Mouse (Mus musculus): ENCODE measurements around the gene Xrcc5.

Gene Xrcc5

GRCm38 (mm10) chr1:72399720-72400401 is 92.6 kb downstream of the Xrcc5 start:
- DNase-seq = no peak

DNA sequence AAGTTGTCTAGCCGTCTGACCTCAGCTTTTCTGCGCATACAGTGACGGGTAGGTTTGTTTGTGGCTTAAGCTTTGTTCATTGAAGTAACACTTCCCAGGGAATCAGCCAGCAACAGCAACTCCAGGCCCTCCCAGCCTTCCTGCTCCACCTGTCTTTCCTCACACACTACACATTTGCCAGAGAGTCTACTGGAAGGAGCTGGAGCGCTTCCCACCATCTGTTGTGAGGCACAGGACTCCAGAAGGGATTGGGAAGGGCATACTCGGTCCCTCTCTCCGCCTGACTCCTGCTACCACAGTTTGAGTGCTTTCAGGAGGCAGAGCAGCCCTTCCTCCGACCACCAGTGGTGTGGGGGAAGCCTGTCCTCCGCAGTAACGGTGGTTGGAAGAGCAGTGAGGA is 93.4 kb downstream of the Xrcc5 start:
- no peak for DNase-seq

DNA sequence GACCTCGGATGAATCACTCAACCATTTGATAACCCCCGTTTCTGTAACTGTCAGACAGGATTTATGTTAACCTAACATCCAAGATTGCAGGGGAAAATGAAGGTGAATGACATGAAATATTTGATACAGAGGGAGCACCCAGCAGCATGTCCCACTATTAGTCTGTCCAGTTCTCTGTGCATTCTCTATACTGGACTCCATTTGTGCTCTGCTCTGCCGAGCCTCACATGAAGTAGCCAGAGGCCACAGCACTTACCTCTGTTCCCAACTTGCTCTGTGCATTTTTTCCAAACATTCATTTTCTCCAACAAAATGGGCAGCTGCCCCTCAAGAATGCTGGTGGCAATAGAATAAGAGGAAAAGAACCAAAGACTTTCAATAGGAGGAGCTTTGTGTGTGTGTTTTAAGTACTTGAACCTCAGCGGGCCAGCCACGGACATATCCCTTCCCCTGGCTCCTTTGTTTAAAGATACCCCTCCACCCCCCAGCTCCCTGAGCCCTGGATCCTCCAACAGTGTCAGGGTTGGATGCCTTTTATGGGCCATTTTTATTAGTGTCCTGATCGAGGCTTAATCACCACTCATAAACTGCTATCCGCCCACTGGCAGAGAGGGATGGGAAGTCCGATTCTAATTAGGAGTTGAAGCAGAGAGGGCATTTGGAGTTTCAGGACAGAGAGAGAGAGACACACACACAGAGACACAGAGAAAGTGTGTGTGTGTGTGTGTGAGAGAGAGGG is 94.3 kb downstream of the Xrcc5 start:
- no peak for DNase-seq

- DNase-seq = no peak
These were observed 99.4 kb downstream of the Xrcc5 start for GRCm38 (mm10) chr1:72406505-72407079.

- DNase-seq = no peak
These were observed 102.7 kb downstream of the Xrcc5 start for GRCm38 (mm10) chr1:72409936-72410335.

GRCm38 (mm10) chr1:72411108-72411507 is 103.9 kb downstream of the Xrcc5 start:
- no peak for DNase-seq

DNA sequence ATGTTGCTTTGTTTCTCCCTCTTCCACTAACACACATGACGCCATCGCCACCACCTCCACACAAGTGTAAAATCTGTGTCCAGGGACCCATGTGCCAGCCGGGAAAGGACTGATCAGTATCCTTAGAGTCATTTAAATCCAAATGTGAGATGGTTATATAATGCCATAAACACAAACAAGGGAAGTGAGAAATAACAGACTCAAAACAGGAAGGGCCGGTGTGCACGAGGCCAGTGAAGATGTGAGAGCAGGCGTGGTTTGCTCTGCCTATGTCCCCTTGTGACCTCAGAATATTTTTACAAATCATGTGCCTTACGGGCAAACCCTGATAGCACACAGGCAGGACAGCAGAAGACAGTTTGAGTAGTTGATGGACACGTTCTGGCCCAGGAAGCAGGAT is 106.0 kb downstream of the Xrcc5 start:
- DNase-seq = no peak

DNA sequence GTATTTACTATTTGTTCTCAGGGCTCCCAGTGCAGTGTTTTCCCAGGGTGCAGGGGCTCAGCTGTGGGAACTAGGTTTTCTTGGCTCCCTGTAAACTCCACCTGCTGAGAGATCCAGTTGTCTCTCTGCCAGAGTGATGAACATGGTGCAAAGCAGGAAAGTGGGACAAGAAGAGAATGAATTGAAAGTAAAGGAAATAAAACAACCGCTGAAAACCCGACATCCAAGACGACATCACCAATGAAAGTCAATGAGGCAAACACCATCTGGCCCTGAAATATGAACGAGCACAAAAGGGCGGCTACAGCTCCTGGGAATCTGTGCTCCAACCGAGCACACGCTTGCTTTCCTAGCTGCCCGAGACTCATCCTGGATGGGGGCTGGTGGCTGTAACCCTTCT is 106.9 kb downstream of the Xrcc5 start:
- peak; percentile 43 for DNase-seq

- DNase-seq = peak; percentile 54
These were observed 107.5 kb downstream of the Xrcc5 start for GRCm38 (mm10) chr1:72414561-72415253.

DNA sequence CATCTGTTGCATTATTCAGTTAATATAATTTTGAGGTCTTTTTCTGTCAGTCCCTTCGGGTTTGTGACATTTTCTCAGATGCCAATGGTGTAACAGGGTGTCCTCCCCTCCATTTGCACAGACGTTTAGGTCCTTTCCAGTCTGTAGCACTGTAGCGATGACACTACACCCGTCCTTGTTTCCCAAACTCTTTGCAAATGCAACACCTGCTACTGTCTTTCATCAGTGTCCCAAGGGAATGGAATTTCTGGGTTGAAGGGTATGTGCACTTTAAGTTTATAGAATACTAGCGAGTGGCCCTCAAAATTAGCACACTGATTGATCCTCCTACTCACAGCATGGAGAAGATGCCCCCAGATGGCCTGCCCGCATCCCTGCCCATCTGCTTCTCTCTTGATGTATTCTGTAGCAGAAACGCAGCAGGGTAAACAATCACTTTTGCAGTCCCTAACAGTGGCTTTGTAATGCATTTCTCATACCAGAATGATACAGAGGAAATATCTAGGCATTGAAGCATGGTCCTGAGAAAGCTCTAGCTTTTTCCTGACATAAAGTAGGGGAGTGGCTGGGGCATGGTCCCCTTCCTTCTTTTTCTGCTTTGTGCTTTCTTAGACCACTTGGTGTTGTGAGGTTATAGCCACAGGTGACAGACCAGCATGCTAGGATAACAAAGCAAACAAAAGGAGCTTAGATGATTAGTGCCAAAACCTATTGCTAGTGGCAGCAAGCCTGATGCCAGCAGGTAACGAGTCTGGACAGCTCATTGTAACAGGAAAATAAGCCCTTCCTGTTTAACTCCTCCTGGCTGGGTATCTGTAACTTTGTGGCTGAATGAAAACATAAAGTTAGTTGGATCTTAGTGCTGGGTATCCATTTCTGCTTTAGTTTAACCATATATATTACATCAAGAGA is 111.8 kb downstream of the Xrcc5 start:
- DNase-seq = no peak

- DNase-seq = no peak
These were observed 113.0 kb downstream of the Xrcc5 start for GRCm38 (mm10) chr1:72420220-72420619.

- no peak for DNase-seq
These were observed 114.9 kb downstream of the Xrcc5 start for GRCm38 (mm10) chr1:72422121-72422520.

DNA sequence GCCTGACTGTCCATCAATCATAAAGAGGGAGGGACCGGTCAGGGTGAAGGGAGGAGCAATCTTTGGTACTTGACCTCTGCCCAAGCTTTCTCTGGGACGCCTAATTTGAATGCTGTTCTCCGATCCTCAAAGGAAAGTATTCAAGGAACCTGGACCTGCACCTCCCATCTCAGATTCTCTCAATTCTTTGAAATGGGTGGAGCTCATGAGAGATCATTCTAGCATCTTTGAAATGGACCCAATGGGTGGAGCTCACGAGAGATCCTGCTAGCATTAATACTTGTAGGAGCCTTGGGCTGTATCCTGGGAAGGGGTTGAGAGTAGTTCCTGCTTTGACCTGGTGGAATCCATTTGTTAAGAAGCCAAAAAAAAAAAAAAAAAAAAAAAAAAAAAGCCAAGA is 119.2 kb downstream of the Xrcc5 start:
- no peak for DNase-seq

- DNase-seq = no peak
These were observed 121.3 kb downstream of the Xrcc5 start for GRCm38 (mm10) chr1:72428526-72428925.

GRCm38 (mm10) chr1:72429107-72429807 is 122.0 kb downstream of the Xrcc5 start:
- no peak for DNase-seq

DNA sequence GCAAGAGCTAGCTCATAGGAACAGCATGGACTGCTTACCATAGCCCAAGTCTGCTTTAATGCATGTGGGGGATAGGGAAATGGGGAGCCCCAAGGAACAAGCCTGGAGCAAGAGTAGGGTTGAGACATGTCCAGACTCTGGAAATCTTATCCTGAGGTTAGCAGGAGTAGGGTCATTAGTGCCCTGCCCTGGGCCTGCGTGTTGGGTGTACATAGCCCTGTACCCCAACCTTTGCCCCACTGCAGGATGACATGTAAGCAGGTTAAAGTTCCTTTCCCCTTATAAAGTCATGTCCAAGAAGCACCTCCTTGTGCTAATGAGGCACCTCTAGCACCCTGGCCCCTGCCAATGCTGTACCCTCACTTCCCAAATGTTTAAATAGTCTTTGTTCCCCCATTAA is 125.4 kb downstream of the Xrcc5 start:
- no peak for DNase-seq

GRCm38 (mm10) chr1:72434510-72434909 is 127.3 kb downstream of the Xrcc5 start:
- DNase-seq = no peak

GRCm38 (mm10) chr1:72436967-72437366 is 129.7 kb downstream of the Xrcc5 start:
- DNase-seq = no peak

- no peak for DNase-seq
These were observed 131.9 kb downstream of the Xrcc5 start for GRCm38 (mm10) chr1:72439146-72439545.

DNA sequence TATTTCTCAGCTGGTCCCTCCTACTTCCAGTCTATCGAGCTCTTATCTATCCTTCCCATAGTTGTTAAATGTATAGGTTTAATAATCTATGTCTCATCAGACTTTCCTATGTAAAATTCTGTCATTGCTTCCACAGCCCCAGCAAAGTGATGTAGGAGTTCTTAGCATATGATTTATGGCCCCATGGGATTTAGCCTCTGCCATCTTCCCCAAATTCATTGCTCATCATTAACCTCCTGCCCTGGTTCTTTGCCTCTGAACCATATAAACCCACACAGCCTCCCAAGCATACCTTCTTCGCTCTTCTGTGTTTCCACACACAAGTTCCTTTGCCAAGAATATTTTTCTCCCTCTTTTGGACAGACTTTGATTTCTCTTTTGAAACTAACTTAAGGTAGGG is 135.5 kb downstream of the Xrcc5 start:
- DNase-seq = no peak
